Mouse (Mus musculus): ENCODE measurements at regions not wholly inside any gene's neighbourhood (a gene's known extent, or its start where the extent isn't known, plus 50 kb on each side); places are given as distances from the start of the nearest gene placed in this dataset.

GRCm38 (mm10) chr17:87558419-87558818, 77.4 kb upstream of the Epcam start:
- TF ChIP-seq POLR2A (IDR thresholded peaks at IDR 0.05; ENCODE audit: control insufficient read depth in 1 of 2, insufficient read depth in 1 of 2, low read depth in 1 of 2, low read length in 2 of 2, poor library complexity in 1 of 2) (no peak), CHD1 (IDR thresholded peaks at IDR 0.05; ENCODE audit: low read depth, low read length) (no peak), RCOR1 (IDR thresholded peaks at IDR 0.05; ENCODE audit: low read depth, low read length) (no peak), CTCF (IDR thresholded peaks at IDR 0.05 in 2 of 3, conservative IDR thresholded peaks at IDR 0.05 in 1 of 3; ENCODE audit: control insufficient read depth in 1 of 3, insufficient read depth in 1 of 3, low read depth in 2 of 3, low read length in 3 of 3, poor library complexity in 1 of 3, severe bottlenecking in 1 of 3) (no peak), MAFK (IDR thresholded peaks at IDR 0.05; ENCODE audit: borderline replicate concordance, low read depth, low read length) (no peak), ZNF384 (IDR thresholded peaks at IDR 0.05; ENCODE audit: low read depth, low read length) (no peak), E2F4 (IDR thresholded peaks at IDR 0.05; ENCODE audit: borderline replicate concordance, low read depth, low read length) (no peak), POLR2AphosphoS2 (IDR thresholded peaks at IDR 0.05; ENCODE audit: low read length) (no peak), MEF2A (IDR thresholded peaks at IDR 0.05; ENCODE audit: extremely low read depth, insufficient replicate concordance, low read depth, low read length, poor library complexity, severe bottlenecking) (no peak), USF2 (IDR thresholded peaks at IDR 0.05; ENCODE audit: borderline replicate concordance in 1 of 2, insufficient read depth in 1 of 2, low read depth in 1 of 2, low read length in 2 of 2) (no peak), ZC3H11A (IDR thresholded peaks at IDR 0.05; ENCODE audit: low read depth, low read length) (no peak), TAL1 (IDR thresholded peaks at IDR 0.05; ENCODE audit: low read length) (no peak), TCF12 (IDR thresholded peaks at IDR 0.05; ENCODE audit: low read depth, low read length) (no peak), HCFC1 (IDR thresholded peaks at IDR 0.05; ENCODE audit: low read depth, low read length) (no peak), ETS1 (IDR thresholded peaks at IDR 0.05; ENCODE audit: low read depth, low read length) (no peak), SMC3 (IDR thresholded peaks at IDR 0.05; ENCODE audit: low read depth, low read length) (no peak), NRF1 (IDR thresholded peaks at IDR 0.05; ENCODE audit: insufficient read depth, low read depth, low read length, poor library complexity, severe bottlenecking) (no peak), ZMIZ1 (IDR thresholded peaks at IDR 0.05; ENCODE audit: low read depth, low read length) (no peak), GATA1 (IDR thresholded peaks at IDR 0.05; ENCODE audit: low read depth, low read length) (no peak), RAD21 (IDR thresholded peaks at IDR 0.05; ENCODE audit: low read depth, low read length) (no peak)
- Histone ChIP-seq H3K4me1 (ENCODE audit: control insufficient read depth in 1 of 2, insufficient read depth in 2 of 2, low read length in 2 of 2) (peaks cover 0 to 2% of the 10 kb centered on the region in 2 experiments; a peak in 1 of 4 replicates), H3K4me3 (ENCODE audit: control insufficient read depth in 1 of 2, insufficient read depth in 1 of 2, low read depth in 2 of 2, low read length in 2 of 2) (no peak overlapping the region), H3K79me2 (ENCODE audit: control insufficient read depth, insufficient read depth, low read length, poor library complexity) (no peaks in the 10 kb centered on the region), H3K27ac (ENCODE audit: control insufficient read depth, low read depth, low read length) (no peak overlapping the region), H3K9ac (ENCODE audit: control insufficient read depth, low read depth, low read length, poor library complexity, severe bottlenecking) (no peak overlapping the region), H3K36me3 (ENCODE audit: control insufficient read depth in 1 of 2, insufficient read depth in 2 of 2, low read length in 2 of 2) (no peaks in the 10 kb centered on the region), H3K27me3 (ENCODE audit: control insufficient read depth in 1 of 2, insufficient read depth in 2 of 2, low read length in 2 of 2) (no peaks in the 10 kb centered on the region), H3K9me3 (replicated peaks; ENCODE audit: insufficient read depth, low read length) (no peaks in the 10 kb centered on the region)
- DNase-seq (ENCODE audit: low read depth, low spot score), result no peak

- TF ChIP-seq MEF2A (IDR thresholded peaks at IDR 0.05; ENCODE audit: extremely low read depth, insufficient replicate concordance, low read depth, low read length, poor library complexity, severe bottlenecking) (no peak), POLR2A (IDR thresholded peaks at IDR 0.05; ENCODE audit: control insufficient read depth in 1 of 2, insufficient read depth in 1 of 2, low read depth in 1 of 2, low read length in 2 of 2, poor library complexity in 1 of 2) (no peak), MAZ (IDR thresholded peaks at IDR 0.05; ENCODE audit: low read depth, low read length) (no peak), UBTF (IDR thresholded peaks at IDR 0.05; ENCODE audit: borderline replicate concordance, insufficient read depth, low read depth, low read length) (no peak), POLR2AphosphoS2 (IDR thresholded peaks at IDR 0.05; ENCODE audit: low read length) (no peak), CHD1 (IDR thresholded peaks at IDR 0.05; ENCODE audit: low read depth, low read length) (no peak), SIN3A (IDR thresholded peaks at IDR 0.05; ENCODE audit: low read length) (no peak), SMC3 (IDR thresholded peaks at IDR 0.05; ENCODE audit: low read depth, low read length) (no peak), E2F4 (IDR thresholded peaks at IDR 0.05; ENCODE audit: borderline replicate concordance, low read depth, low read length) (no peak), ZMIZ1 (IDR thresholded peaks at IDR 0.05; ENCODE audit: low read depth, low read length) (no peak), TCF12 (IDR thresholded peaks at IDR 0.05; ENCODE audit: low read depth, low read length) (no peak), GATA1 (IDR thresholded peaks at IDR 0.05; ENCODE audit: low read depth, low read length) (no peak), TAL1 (IDR thresholded peaks at IDR 0.05; ENCODE audit: low read length) (no peak), NELFE (IDR thresholded peaks at IDR 0.05; ENCODE audit: low read depth, low read length) (no peak), ZC3H11A (IDR thresholded peaks at IDR 0.05; ENCODE audit: low read depth, low read length) (no peak)
- no peaks in the 10 kb centered on the region for H3K79me2 ChIP-seq (ENCODE audit: control insufficient read depth, insufficient read depth, low read length, poor library complexity)
- no peak overlapping the region for H3K9ac ChIP-seq (ENCODE audit: control insufficient read depth, low read depth, low read length, poor library complexity, severe bottlenecking)
- no peak overlapping the region for H3K27ac ChIP-seq (ENCODE audit: control insufficient read depth, low read depth, low read length)
- H3K9me3 ChIP-seq (replicated peaks; ENCODE audit: insufficient read depth, low read length), result no peaks in the 10 kb centered on the region
- no peaks in the 10 kb centered on the region; a peak in 1 of 4 replicates for H3K27me3 ChIP-seq (ENCODE audit: control insufficient read depth in 1 of 2, insufficient read depth in 2 of 2, low read length in 2 of 2)
- no peaks in the 10 kb centered on the region for H3K36me3 ChIP-seq (ENCODE audit: control insufficient read depth in 1 of 2, insufficient read depth in 2 of 2, low read length in 2 of 2)
- peaks cover 0 to 2% of the 10 kb centered on the region in 2 experiments; a peak in 1 of 4 replicates for H3K4me1 ChIP-seq (ENCODE audit: control insufficient read depth in 1 of 2, insufficient read depth in 2 of 2, low read length in 2 of 2)
- no peak overlapping the region for H3K4me3 ChIP-seq (ENCODE audit: control insufficient read depth in 1 of 2, insufficient read depth in 1 of 2, low read depth in 2 of 2, low read length in 2 of 2)
- DNase-seq (ENCODE audit: low read depth, low spot score), result no peak
These were observed 76.1 kb upstream of the Epcam start for GRCm38 (mm10) chr17:87559641-87560040.

Data from MEL (cell line).